Mouse (Mus musculus) heart, embryonic 14.5 days (tissue): ENCODE results near the gene Prdx3. TPM values are rescaled to one million over a fixed set of nuclear protein-coding genes. Genes with fewer than 3 reads are reported as not detected.
A peak's percentile ranks its signal among the peaks of the same experiment; 100 is the strongest.

Experiments
- ATAC-seq: fragments of 200-750 bp; cut with Nextera tagmentation; 2 replicates; pipeline ENCODE4 v1.8.0; 2017; ENCODE audit warnings: low read depth, moderate TSS enrichment; ENCODE audit not compliant: insufficient number of reproducible peaks, insufficient read depth, low FRiP score
- H3K27ac ChIP-seq, 2 experiments: fragments of 200-500 bp in 1 of 2; fragments of 300-500 bp in 1 of 2; sonication (generic) in 1 of 2; replicated peaks in 1 of 2; 2 replicates each; pipeline ENCODE4 v1.5.1; 2012 to 2014; ENCODE audit warnings: low read depth in 2 of 2, low read length in 2 of 2, control low read depth in 1 of 2, mild to moderate bottlenecking in 1 of 2, mixed read lengths in 1 of 2; ENCODE audit not compliant: control insufficient read depth in 1 of 2, insufficient read depth in 1 of 2
- H3K27me3 ChIP-seq: fragments of 300-500 bp; sonication (generic); 2 replicates; pipeline ENCODE4 v1.6.1; 2014; ENCODE audit warnings: mild to moderate bottlenecking, low read length, control low read depth; ENCODE audit not compliant: control insufficient read depth, insufficient read depth
- H3K36me3 ChIP-seq: fragments of 300-500 bp; sonication (generic); 2 replicates; pipeline ENCODE4 v1.6.1; 2014; ENCODE audit warnings: mild to moderate bottlenecking, control low read depth, low read length, mixed read lengths; ENCODE audit not compliant: control insufficient read depth, insufficient read depth
- H3K4me1 ChIP-seq, 2 experiments: fragments of 200-500 bp in 1 of 2; fragments of 300-500 bp in 1 of 2; sonication (generic) in 1 of 2; 2 replicates each; pipeline ENCODE4 v1.6.1; 2012 to 2014; ENCODE audit warnings: low read length in 2 of 2, control low read depth in 1 of 2, mixed read lengths in 1 of 2; ENCODE audit not compliant: control insufficient read depth in 2 of 2, insufficient read depth in 2 of 2
- H3K4me2 ChIP-seq: fragments of 300-500 bp; sonication (generic); 2 replicates; pipeline ENCODE4 v1.6.1; 2014; ENCODE audit warnings: mild to moderate bottlenecking, low read length
- H3K4me3 ChIP-seq, 2 experiments: fragments of 200-500 bp in 1 of 2; fragments of 300-500 bp in 1 of 2; sonication (generic) in 1 of 2; 2 replicates each; pipeline ENCODE4 v1.5.1; 2012 to 2014; ENCODE audit warnings: low read length in 2 of 2, mild to moderate bottlenecking in 2 of 2, control low read depth in 1 of 2, low read depth in 1 of 2, moderate library complexity in 1 of 2; ENCODE audit not compliant: control insufficient read depth in 1 of 2, insufficient read depth in 1 of 2
- H3K9ac ChIP-seq: fragments of 300-500 bp; sonication (generic); 2 replicates; pipeline ENCODE4 v1.6.1; 2014; ENCODE audit warnings: mild to moderate bottlenecking, low read length
- H3K9me3 ChIP-seq: fragments of 300-500 bp; sonication (generic); 2 replicates; pipeline ENCODE4 v1.6.1; 2016; ENCODE audit warnings: low read length, control low read depth; ENCODE audit not compliant: control insufficient read depth
- WGBS: fragments of 180-500 bp; shearing (Covaris S2); extraction: QIAGEN DNeasy Blood & Tissue Kit; methylation state at CpG from one replicate; pipeline ENCODE4 v1.1.7; 2014; 5-methylcytosine and 5-hydroxymethylcytosine counted together
- polyA plus RNA-seq: library from polyadenylated mRNA; unstranded; fragments of >200 nt; fragmentation: Nextera tagmentation; extraction: Ambion mirVana; gene quantifications from 2 replicates; pipeline ENCODE4 v1.2.1, GENCODE M21; 2014

Prdx3 gene
- polyA plus RNA-seq, 1 experiment from 2014 or later = 205 TPM

- ATAC-seq = no peak
- Histone ChIP-seq H3K9me3 (no peaks in the 10 kb centered on the region), H3K36me3 (no peaks in the 10 kb centered on the region), H3K27ac (no peak overlapping the region), H3K4me3 (no peak overlapping the region), H3K4me2 (no peak overlapping the region), H3K4me1 (peaks cover 4 to 13% of the 10 kb centered on the region in 2 experiments), H3K9ac (no peak overlapping the region), H3K27me3 (no peaks in the 10 kb centered on the region)
- WGBS = 93% methylated on average over 1 of the region's 1 CpGs
Observed at GRCm38 (mm10) chr19:60903971-60904370, 29.6 kb upstream of the Prdx3 start.

GRCm38 (mm10) chr19:60903139-60903538 lies 28.8 kb upstream of the Prdx3 start:
- Histone ChIP-seq H3K27me3 (no peaks in the 10 kb centered on the region), H3K9ac (no peak overlapping the region), H3K9me3 (no peaks in the 10 kb centered on the region), H3K4me2 (no peak overlapping the region), H3K4me3 (no peak overlapping the region), H3K27ac (no peak overlapping the region), H3K4me1 (peaks cover 4 to 13% of the 10 kb centered on the region in 2 experiments), H3K36me3 (no peaks in the 10 kb centered on the region)
- 82% methylated on average over 1 of the region's 1 CpGs for WGBS
- no peak for ATAC-seq

- Histone ChIP-seq H3K27me3 (no peaks in the 10 kb centered on the region), H3K27ac (peak overlapping the region; percentile 3 to 56), H3K9ac (peak overlapping the region; percentile 50), H3K4me2 (peak overlapping the region; percentile 46), H3K9me3 (no peaks in the 10 kb centered on the region), H3K36me3 (no peaks in the 10 kb centered on the region), H3K4me1 (peaks cover 3 to 31% of the 10 kb centered on the region in 2 experiments), H3K4me3 (no peak overlapping the region)
- WGBS = 2% methylated on average over 3 of the region's 3 CpGs
- ATAC-seq = no peak
Observed at GRCm38 (mm10) chr19:60895251-60895880, 21.0 kb upstream of the Prdx3 start.

- Histone ChIP-seq H3K4me2 (peak overlapping the region; percentile 82), H3K9ac (peak overlapping the region; percentile 66), H3K4me3 (peak overlapping the region; percentile 9 to 88; a peak in 3 of 4 replicates), H3K9me3 (no peaks in the 10 kb centered on the region), H3K4me1 (peaks cover 3 to 38% of the 10 kb centered on the region in 2 experiments), H3K27ac (no peak overlapping the region), H3K36me3 (no peaks in the 10 kb centered on the region), H3K27me3 (no peaks in the 10 kb centered on the region)
- WGBS = 22% methylated on average over 1 of the region's 1 CpGs
- no peak for ATAC-seq
Observed at GRCm38 (mm10) chr19:60891934-60892547, 17.7 kb upstream of the Prdx3 start.

- no peaks in the 10 kb centered on the region for H3K9me3 ChIP-seq
- H3K4me3 ChIP-seq = peak overlapping the region; percentile 69 to 88
- WGBS = 5% methylated on average over 4 of the region's 5 CpGs
- H3K27me3 ChIP-seq = no peaks in the 10 kb centered on the region
- H3K36me3 ChIP-seq = no peaks in the 10 kb centered on the region
- H3K4me2 ChIP-seq = peak overlapping the region; percentile 82
- peak overlapping the region; percentile 93 for H3K9ac ChIP-seq
- ATAC-seq = no peak
- H3K4me1 ChIP-seq = peaks cover 3 to 38% of the 10 kb centered on the region in 2 experiments
- peak overlapping the region; percentile 16 to 97; a peak in 2 of 4 replicates for H3K27ac ChIP-seq
Observed at GRCm38 (mm10) chr19:60891123-60891470, 16.7 kb upstream of the Prdx3 start.

- WGBS = under 1% methylated on average over 39 of the region's 41 CpGs
- Histone ChIP-seq H3K27ac (peak overlapping the region; percentile 79 to 97), H3K4me2 (peak overlapping the region; percentile 82), H3K4me1 (peaks cover 3 to 33% of the 10 kb centered on the region in 2 experiments), H3K27me3 (no peaks in the 10 kb centered on the region), H3K4me3 (peak overlapping the region; percentile 69 to 88), H3K9ac (peak overlapping the region; percentile 93), H3K9me3 (no peaks in the 10 kb centered on the region), H3K36me3 (no peaks in the 10 kb centered on the region)
- peak; percentile 6 for ATAC-seq
Observed at GRCm38 (mm10) chr19:60890391-60891122, 16.2 kb upstream of the Prdx3 start.

- Histone ChIP-seq H3K4me2 (peak within 1 kb of the TSS; percentile 82), H3K4me1 (peaks cover 0 to 25% of the 10 kb centered on the region in 2 experiments; a peak in 3 of 4 replicates), H3K9me3 (no peaks in the 10 kb centered on the region), H3K27me3 (no peaks in the 10 kb centered on the region), H3K27ac (peak within 1 kb of the TSS; percentile 87 to 97), H3K9ac (peak within 1 kb of the TSS; percentile 93), H3K36me3 (no peaks in the 10 kb centered on the region), H3K4me3 (peak within 1 kb of the TSS; percentile 69 to 88)
- peak; percentile 96 for ATAC-seq
- WGBS = under 1% methylated on average over 55 of the region's 55 CpGs
Observed at GRCm38 (mm10) chr19:60889714-60890315, 15.5 kb upstream of the Prdx3 start, which contains the start of gene Grk5. Gene Grk5 (plus strand): TSS chr19:60889749.
